Mouse (Mus musculus) forebrain, embryonic 13.5 days (tissue): ENCODE data around the gene Pdzd7. TPM values are rescaled to one million over a fixed set of nuclear protein-coding genes. Genes with fewer than 3 reads are reported as not detected.

Source experiments
- ATAC-seq: fragments of 200-750 bp; cut with Nextera tagmentation; 2 replicates; pipeline ENCODE4 v1.8.0; 2017
- H3K27ac ChIP-seq: fragments of 300-500 bp; sonication (generic); 2 replicates; pipeline ENCODE4 v1.5.1; 2015; ENCODE audit warnings: inconsistent platforms, mild to moderate bottlenecking, moderate library complexity
- H3K27me3 ChIP-seq: fragments of 300-500 bp; sonication (generic); 2 replicates; pipeline ENCODE4 v1.6.1; 2015; ENCODE audit warnings: mild to moderate bottlenecking, inconsistent platforms
- H3K36me3 ChIP-seq: fragments of 300-500 bp; sonication (generic); 2 replicates; pipeline ENCODE4 v1.6.1; 2015; ENCODE audit warnings: mild to moderate bottlenecking, inconsistent platforms; ENCODE audit not compliant: poor library complexity, severe bottlenecking
- H3K4me1 ChIP-seq: fragments of 300-500 bp; sonication (generic); 2 replicates; pipeline ENCODE4 v1.6.1; 2015; ENCODE audit warnings: inconsistent platforms
- H3K4me2 ChIP-seq: fragments of 300-500 bp; sonication (generic); 2 replicates; pipeline ENCODE4 v1.6.1; 2015; ENCODE audit warnings: inconsistent platforms, mild to moderate bottlenecking, moderate library complexity
- H3K4me3 ChIP-seq: fragments of 300-500 bp; sonication (generic); 2 replicates; pipeline ENCODE4 v1.5.1; 2015; ENCODE audit warnings: mild to moderate bottlenecking, inconsistent platforms
- H3K9ac ChIP-seq: fragments of 300-500 bp; sonication (generic); 2 replicates; pipeline ENCODE4 v1.6.1; 2015; ENCODE audit warnings: mild to moderate bottlenecking, inconsistent platforms
- H3K9me3 ChIP-seq: fragments of 300-500 bp; sonication (generic); replicated peaks from 2 replicates; pipeline ENCODE4 v1.6.1; 2016; ENCODE audit warnings: inconsistent platforms
- WGBS: fragments of 180-500 bp; shearing (Covaris S2); methylation state at CpG from one replicate; pipeline ENCODE4 v1.1.7; 2015; 5-methylcytosine and 5-hydroxymethylcytosine counted together
- polyA plus RNA-seq: library from polyadenylated mRNA; unstranded; fragments of >200 nt; fragmentation: Nextera tagmentation; extraction: Ambion mirVana; gene quantifications from 2 replicates; pipeline ENCODE4 v1.2.1, GENCODE M21; 2015

Pdzd7 gene
- polyA plus RNA-seq, 1 experiment from 2014 or later = 0.92 TPM

DNA sequence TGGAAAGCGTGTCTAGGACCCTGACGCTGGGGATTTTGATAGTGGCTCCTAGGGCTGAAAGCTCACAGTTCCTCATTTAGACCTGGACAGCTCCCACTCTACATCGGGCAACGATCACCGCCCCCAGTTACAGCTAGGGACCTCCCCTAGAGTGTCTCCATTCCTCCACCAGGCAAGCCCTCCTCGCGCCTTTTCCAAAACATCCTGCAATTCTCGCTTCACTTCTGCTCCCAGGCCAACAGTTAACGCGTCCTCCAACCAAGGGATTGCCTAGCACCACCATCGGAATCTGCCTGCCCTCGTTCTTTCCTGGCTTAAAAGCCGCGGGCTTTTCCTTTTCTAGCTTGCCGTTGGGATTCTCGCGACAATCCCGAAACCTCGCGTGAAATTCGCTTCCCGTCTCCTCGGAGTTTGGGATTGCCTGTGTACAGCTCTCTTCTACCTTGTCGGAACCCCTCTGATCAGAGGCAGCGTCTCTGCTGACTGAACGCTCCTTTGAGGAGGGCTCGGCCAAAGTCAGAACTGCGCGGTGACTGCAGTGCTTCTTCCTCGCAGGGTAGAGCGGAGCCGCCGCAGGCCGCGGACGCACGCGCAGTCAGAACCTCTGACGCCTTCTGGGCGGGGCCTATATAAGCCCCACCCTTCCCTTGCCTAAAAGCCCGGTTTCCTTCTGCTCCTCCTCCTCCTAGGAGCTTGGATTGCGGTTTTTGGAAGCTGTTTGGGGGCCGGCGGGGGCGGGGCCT lies 29.2 kb upstream of the Pdzd7 start, which contains the start of gene Kazald1:
TSS of gene Kazald1 (plus strand) at position 662 of the 743 bp plus-strand sequence.
- Histone ChIP-seq H3K4me3 (peak within 1 kb of the TSS; percentile 62), H3K4me2 (peak within 1 kb of the TSS; percentile 99), H3K27me3 (peaks cover 68% of the 10 kb centered on the region), H3K36me3 (no peaks in the 10 kb centered on the region), H3K4me1 (peaks cover 32% of the 10 kb centered on the region), H3K9ac (peak within 1 kb of the TSS; percentile 77), H3K9me3 (no peaks in the 10 kb centered on the region), H3K27ac (peak within 1 kb of the TSS; percentile 85)
- WGBS = under 1% methylated on average over 45 of the region's 45 CpGs
- peak; percentile 92 for ATAC-seq

DNA sequence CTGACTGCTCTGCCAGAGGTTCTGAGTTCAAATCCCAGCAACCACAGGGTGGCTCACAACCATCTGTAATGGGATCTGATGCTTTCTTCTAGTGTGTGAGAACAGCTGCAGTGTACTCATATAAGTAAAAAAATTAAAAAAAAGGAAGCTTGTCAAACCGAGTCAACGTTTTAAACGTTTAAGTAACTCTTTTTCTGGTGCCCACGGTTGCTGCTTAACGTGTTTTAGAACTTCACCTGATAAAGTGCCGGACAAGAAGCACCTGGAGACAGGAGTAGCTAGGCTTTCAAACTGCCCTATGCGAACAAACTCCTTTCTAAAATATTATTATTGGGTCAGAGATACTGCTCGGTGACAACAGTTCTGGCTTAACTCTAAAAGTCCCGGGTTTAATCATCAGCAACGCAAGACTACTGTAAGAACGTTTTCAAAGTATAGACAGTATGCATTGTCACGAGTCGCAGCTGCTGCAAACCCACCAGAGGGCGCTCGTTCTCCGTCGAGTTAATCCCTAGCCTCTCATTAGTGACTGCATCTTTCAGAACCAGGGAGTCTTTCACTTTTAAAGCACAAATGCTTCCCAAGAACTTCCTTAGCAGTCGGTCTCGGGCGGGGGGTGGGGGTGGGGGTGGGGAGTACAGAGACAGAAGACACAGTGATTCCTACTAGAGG lies 28.5 kb upstream of the Pdzd7 start:
- 9% methylated on average over 20 of the region's 20 CpGs for WGBS
- ATAC-seq = peak; percentile 55
- H3K9me3 ChIP-seq = no peaks in the 10 kb centered on the region
- H3K4me1 ChIP-seq = peaks cover 25% of the 10 kb centered on the region
- H3K36me3 ChIP-seq = no peaks in the 10 kb centered on the region
- peaks cover 68% of the 10 kb centered on the region for H3K27me3 ChIP-seq
- peak overlapping the region; percentile 62 for H3K4me3 ChIP-seq
- H3K9ac ChIP-seq = peak overlapping the region; percentile 77
- peak overlapping the region; percentile 99 for H3K4me2 ChIP-seq
- peak overlapping the region; percentile 85; the same call in 1 of the 2 replicates for H3K27ac ChIP-seq

DNA sequence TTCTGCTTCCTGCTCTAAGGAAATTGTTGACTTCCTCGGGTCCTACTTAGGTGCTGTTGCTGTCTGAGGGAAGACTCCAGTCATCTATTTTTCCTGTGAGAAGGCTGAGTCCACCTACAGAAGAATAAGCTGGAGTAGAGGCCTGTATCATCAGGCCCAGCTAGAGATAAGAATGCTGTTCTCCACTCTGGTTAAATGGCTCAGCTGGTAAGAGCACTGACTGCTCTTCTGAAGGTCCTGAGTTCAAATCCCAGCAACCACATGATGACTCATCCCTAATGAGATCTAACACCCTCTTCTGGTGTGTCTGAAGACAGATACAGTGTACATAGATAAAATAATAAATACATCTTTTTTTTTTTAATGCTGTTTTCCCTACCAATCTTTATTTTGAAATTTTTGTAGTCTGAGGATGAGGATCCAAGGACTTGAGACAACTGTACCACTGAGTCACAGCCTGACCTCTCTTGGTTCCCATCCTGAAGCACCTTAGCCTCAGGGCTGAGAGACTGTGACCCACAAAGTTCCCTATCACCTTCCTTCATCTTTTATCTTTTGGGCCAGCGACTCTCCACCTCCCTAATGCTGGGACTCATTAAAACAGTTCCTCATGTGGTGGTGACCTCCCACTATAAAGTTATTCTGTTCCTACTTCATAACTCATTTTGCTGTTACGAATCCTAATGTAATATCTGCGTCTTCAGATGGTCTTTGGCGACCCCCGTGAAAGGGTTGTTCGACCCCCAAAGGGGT lies 22.4 kb upstream of the Pdzd7 start:
- H3K4me3 ChIP-seq = no peak overlapping the region
- peaks cover 5% of the 10 kb centered on the region for H3K4me1 ChIP-seq
- H3K9ac ChIP-seq = no peak overlapping the region
- H3K9me3 ChIP-seq = no peaks in the 10 kb centered on the region
- WGBS = 79% methylated on average over 7 of the region's 7 CpGs
- no peak for ATAC-seq
- H3K27ac ChIP-seq = no peak overlapping the region
- peaks cover 77% of the 10 kb centered on the region for H3K27me3 ChIP-seq
- no peak overlapping the region for H3K4me2 ChIP-seq
- no peaks in the 10 kb centered on the region for H3K36me3 ChIP-seq

DNA sequence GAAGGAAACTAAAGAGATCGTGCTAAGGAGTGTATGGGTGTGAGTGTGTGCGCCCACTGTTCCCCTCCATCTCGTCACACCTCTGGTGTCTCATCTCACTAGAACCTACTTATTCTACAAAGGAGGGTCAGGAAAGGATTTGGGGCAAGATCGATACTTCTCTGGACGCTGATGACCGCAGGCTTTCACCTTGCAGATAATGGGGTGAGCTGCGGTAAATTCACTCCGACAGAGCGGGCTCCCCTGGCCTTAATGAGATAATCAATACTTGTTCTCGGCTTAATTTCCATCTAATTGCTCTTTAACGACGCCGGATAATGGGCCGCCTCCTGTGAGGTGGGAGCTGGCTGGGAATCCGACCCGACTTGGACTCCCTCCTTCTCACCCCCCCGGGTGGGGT lies 21.7 kb upstream of the Pdzd7 start:
- H3K27me3 ChIP-seq = peaks cover 76% of the 10 kb centered on the region
- no peaks in the 10 kb centered on the region for H3K36me3 ChIP-seq
- H3K9ac ChIP-seq = no peak overlapping the region
- H3K27ac ChIP-seq = no peak overlapping the region
- H3K9me3 ChIP-seq = no peaks in the 10 kb centered on the region
- no peak overlapping the region for H3K4me3 ChIP-seq
- 8% methylated on average over 17 of the region's 17 CpGs for WGBS
- ATAC-seq = no peak
- H3K4me2 ChIP-seq = no peak overlapping the region
- peaks cover 5% of the 10 kb centered on the region for H3K4me1 ChIP-seq

DNA sequence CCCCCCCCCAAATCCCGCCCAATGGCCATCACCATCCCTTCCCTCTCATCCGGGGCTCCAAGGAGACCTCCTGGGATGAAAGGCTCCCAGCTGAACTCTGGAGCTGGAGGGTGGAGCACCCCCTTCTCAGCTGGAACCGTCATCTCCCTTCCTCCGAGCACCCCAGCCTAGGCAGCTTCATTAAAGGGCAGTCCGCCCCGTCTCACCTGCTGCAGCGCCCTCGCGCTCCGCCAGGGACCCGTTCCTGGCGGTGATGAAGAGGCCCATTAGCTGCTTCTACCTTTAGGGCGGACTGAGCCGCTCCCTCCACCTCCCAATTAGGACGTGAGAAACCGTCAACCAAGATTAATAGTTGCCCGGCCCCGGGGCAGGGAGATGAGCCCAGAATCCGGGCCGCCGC lies 19.7 kb upstream of the Pdzd7 start:
- H3K4me1 ChIP-seq = peaks cover 5% of the 10 kb centered on the region
- ATAC-seq = no peak
- no peaks in the 10 kb centered on the region for H3K9me3 ChIP-seq
- no peak overlapping the region for H3K4me3 ChIP-seq
- H3K4me2 ChIP-seq = no peak overlapping the region
- H3K27ac ChIP-seq = no peak overlapping the region
- peaks cover 62% of the 10 kb centered on the region for H3K27me3 ChIP-seq
- 3% methylated on average over 21 of the region's 21 CpGs for WGBS
- no peak overlapping the region for H3K9ac ChIP-seq
- no peaks in the 10 kb centered on the region for H3K36me3 ChIP-seq

DNA sequence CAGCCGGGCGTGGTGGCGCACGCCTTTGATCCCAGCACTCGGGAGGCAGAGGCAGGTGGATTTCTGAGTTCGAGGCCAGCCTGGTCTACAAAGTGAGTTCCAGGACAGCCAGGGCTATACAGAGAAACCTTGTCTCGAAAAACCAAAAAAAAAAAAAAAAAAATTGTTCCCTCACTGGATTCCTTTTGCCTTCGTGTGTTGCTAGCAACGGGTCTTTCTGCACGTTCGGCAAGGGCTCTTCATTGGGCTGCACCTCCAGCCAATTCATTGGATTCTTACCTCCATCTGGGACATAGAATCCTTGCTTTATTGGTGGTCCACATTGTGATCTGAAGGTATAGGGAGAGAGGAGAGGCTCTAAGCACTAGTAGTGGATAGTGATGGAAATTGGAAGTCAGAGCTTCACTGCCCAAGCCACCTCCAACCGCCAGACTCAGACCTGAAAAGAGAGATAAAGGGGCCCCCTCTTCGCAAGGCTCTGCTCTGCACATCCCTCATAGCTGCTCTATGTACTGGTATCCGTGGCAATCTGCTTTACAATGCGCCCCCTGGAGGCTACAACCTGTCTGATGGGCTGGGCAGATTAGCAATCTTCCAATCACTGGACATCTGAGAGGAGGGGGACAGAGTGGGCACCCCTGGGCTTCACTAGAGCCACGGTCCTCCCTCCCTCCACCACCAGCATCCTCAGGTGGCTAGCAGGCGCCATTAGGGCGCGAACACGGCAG lies 18.2 kb upstream of the Pdzd7 start:
- no peaks in the 10 kb centered on the region for H3K9me3 ChIP-seq
- peak overlapping the region; percentile 30 for H3K4me2 ChIP-seq
- H3K4me1 ChIP-seq = peaks cover 13% of the 10 kb centered on the region
- H3K27ac ChIP-seq = no peak overlapping the region
- peaks cover 52% of the 10 kb centered on the region for H3K27me3 ChIP-seq
- no peaks in the 10 kb centered on the region for H3K36me3 ChIP-seq
- 39% methylated on average over 19 of the region's 20 CpGs for WGBS
- no peak overlapping the region for H3K9ac ChIP-seq
- ATAC-seq = no peak
- 0 out of 2 replicates have a peak overlapping the region, but pooled peaks have one; percentile 1 for H3K4me3 ChIP-seq

DNA sequence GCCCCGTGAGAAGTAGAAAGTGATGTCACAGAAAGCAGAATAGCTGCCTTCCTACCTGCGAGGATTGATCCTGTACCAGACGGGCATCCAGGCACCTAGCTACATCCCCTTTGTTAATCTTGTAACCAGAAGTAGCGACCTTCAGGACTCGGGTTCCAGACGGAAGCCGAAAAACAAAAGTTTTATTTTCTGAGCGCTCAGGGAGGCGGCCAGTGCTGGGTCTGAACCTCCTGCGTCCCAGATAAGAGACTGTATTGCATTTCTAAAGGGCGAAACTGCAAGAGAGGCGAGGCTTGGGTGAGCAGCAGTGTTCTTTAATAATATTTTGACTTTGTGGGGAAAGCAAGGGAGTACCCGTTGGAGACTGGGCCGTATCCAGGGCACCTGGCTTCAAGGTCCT lies 13.3 kb upstream of the Pdzd7 start:
- peaks cover 28% of the 10 kb centered on the region for H3K4me1 ChIP-seq
- H3K9me3 ChIP-seq = no peaks in the 10 kb centered on the region
- peak overlapping the region; percentile 87 for H3K4me2 ChIP-seq
- H3K27ac ChIP-seq = peak overlapping the region; percentile 97
- peaks cover 15% of the 10 kb centered on the region for H3K36me3 ChIP-seq
- 2% methylated on average over 14 of the region's 14 CpGs for WGBS
- peak overlapping the region; percentile 89 for H3K9ac ChIP-seq
- H3K4me3 ChIP-seq = peak overlapping the region; percentile 64
- no peak for ATAC-seq
- H3K27me3 ChIP-seq = peaks cover 3% of the 10 kb centered on the region; the same call in 1 of the 2 replicates

DNA sequence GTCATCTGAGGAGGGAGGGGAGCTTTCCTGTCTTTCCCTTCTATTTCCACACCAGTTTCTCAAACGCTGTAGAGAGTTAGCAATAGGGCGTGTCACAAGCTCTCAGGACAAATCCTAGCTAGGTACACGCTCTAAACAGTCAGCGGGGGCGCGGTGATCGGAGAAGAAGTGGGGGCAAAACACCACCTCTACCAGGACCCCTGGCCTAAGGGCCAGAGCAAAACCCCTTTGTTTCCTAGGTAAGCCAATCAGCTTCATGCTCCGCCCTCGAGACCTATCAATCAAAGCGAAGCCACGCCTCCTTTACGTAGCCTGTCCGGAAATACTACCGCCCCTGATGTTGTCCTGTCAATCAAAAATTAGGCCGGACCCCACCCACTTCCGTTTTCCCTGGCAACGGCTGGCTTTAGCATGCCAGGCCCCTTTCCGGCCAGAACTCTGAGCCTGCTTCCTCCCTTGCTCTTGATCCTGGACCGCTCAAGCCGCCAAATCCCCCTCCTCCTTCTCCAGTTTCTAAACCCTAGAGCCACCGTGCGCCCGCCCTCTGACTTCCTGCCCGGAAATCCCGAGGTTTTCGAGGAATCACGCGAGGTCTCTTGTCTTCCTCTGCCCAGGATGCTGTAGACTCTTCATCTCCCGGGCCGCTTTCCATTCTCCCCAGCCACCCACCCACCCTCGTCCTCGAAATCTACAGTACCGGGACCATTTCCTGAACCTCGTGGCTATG lies 12.8 kb upstream of the Pdzd7 start:
- under 1% methylated on average over 34 of the region's 34 CpGs for WGBS
- Histone ChIP-seq H3K27me3 (no peaks in the 10 kb centered on the region), H3K9me3 (no peaks in the 10 kb centered on the region), H3K4me2 (peak overlapping the region; percentile 87), H3K4me1 (peaks cover 26% of the 10 kb centered on the region), H3K4me3 (peak overlapping the region; percentile 64), H3K9ac (peak overlapping the region; percentile 89), H3K36me3 (peaks cover 20% of the 10 kb centered on the region), H3K27ac (peak overlapping the region; percentile 97)
- peak; percentile 94 for ATAC-seq

DNA sequence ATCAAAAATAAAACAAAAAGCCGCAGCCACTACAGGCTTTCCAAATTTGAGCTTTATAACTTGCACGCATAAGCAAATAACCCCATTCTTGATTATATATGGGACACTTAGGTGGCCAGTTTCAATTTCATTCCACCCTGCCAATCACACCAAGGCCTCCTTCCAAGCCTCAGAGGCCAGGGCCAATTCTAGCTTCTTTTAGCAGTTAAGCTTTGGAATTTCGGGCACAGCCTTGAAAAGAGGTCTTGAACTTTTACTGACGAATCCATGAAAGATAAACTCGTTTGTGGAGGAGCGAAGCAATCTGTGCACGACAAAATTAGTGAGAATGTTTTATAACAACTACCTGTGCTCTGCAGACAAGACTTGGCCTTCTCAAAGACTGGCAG lies 12.2 kb upstream of the Pdzd7 start:
- Histone ChIP-seq H3K27me3 (no peaks in the 10 kb centered on the region), H3K4me1 (peaks cover 26% of the 10 kb centered on the region), H3K9ac (peak overlapping the region; percentile 89), H3K27ac (peak overlapping the region; percentile 97), H3K9me3 (no peaks in the 10 kb centered on the region), H3K36me3 (peaks cover 26% of the 10 kb centered on the region), H3K4me2 (peak overlapping the region; percentile 87), H3K4me3 (peak overlapping the region; percentile 64)
- 47% methylated on average over 7 of the region's 7 CpGs for WGBS
- ATAC-seq = no peak

DNA sequence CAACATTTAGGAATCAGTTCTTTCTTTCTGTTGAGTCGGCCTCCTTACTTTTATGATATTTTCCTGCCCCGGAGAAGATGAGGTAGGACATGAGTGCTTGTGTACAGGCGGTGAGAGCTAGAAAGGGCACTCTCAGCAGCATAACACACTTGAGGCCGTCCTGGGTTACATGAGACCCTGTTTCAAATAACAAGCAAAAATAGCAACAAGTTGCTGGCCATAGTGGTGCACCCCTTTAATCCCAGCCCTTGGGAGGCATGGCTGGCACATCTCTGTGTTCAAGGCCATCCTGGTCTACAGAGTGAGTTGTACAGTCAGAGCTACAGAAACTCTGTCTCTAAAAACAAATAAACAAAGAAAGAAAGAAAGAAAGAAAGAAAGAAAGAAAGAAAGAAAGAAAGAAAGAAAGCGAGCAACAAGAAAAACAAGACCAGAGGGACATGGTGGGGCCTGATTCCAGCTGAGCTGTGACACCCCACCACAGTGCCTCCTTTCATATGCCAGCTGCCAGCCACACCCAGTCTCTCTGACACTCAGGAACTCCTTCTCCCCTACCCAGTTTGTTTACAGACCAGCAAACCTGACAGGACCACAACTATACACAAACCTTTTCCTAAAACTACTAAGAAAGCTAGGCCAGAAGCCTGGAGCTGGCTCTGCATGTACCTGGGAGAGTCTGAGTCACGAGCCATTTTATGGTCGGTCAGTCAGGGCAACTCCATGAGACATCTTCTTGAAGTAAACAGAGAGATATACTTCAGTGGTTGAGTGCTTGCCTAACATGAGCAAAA lies 11.6 kb upstream of the Pdzd7 start:
- Histone ChIP-seq H3K9ac (peak overlapping the region; percentile 89), H3K4me2 (peak overlapping the region; percentile 87), H3K36me3 (peaks cover 32% of the 10 kb centered on the region), H3K27ac (peak overlapping the region; percentile 97; the same call in 1 of the 2 replicates), H3K4me1 (peaks cover 26% of the 10 kb centered on the region), H3K4me3 (peak overlapping the region; percentile 64), H3K27me3 (no peaks in the 10 kb centered on the region), H3K9me3 (no peaks in the 10 kb centered on the region)
- ATAC-seq = no peak
- WGBS = 84% methylated on average over 7 of the region's 7 CpGs
